Mouse (Mus musculus) lung, adult 2 months (tissue): ENCODE data around the gene Mab21l3.

Experiments
- CTCF ChIP-seq: fragments of 200-500 bp; IDR thresholded peaks from 2 replicates; pipeline ENCODE4 v1.5.1; 2011; ENCODE audit warnings: mild to moderate bottlenecking, low read length, control low read depth; ENCODE audit not compliant: insufficient read depth
- POLR2A ChIP-seq: fragments of 200-500 bp; IDR thresholded peaks from 2 replicates; pipeline ENCODE4 v1.6.1; 2011; ENCODE audit warnings: low read depth, mild to moderate bottlenecking, control low read depth, low read length, borderline replicate concordance; ENCODE audit errors: extremely low read depth

GRCm38 (mm10) chr3:101807646-101808045 lies 41.1 kb downstream of the Mab21l3 start:
- TF ChIP-seq POLR2A, result no peak
- no peak for TF ChIP-seq CTCF
